Mouse (Mus musculus) hindbrain, embryonic 10.5 days (tissue): ENCODE data around the gene Gabarap. TPM values are rescaled to one million over a fixed set of nuclear protein-coding genes. Genes with fewer than 3 reads are reported as not detected.

ENCODE experiments used
- DNase-seq: peaks from one replicate; pipeline ENCODE4 v3.0.0-alpha.2; 2017; ENCODE audit warnings: low spot score
- H3K27ac ChIP-seq: fragments of 300-500 bp; sonication (generic); 2 replicates; pipeline ENCODE4 v1.5.1; 2016; ENCODE audit warnings: mild to moderate bottlenecking, moderate library complexity
- H3K27me3 ChIP-seq: fragments of 300-500 bp; sonication (generic); 2 replicates; pipeline ENCODE4 v1.6.1; 2016; ENCODE audit warnings: mild to moderate bottlenecking; ENCODE audit not compliant: poor library complexity, insufficient read depth, severe bottlenecking
- H3K36me3 ChIP-seq: fragments of 300-500 bp; sonication (generic); 2 replicates; pipeline ENCODE4 v1.6.1; 2016; ENCODE audit warnings: mild to moderate bottlenecking, moderate library complexity
- H3K4me1 ChIP-seq: fragments of 300-500 bp; sonication (generic); replicated peaks from 2 replicates; pipeline ENCODE4 v1.6.1; 2016; ENCODE audit warnings: mild to moderate bottlenecking
- H3K4me3 ChIP-seq: fragments of 300-500 bp; sonication (generic); 2 replicates; pipeline ENCODE4 v1.5.1; 2016; ENCODE audit warnings: mild to moderate bottlenecking, moderate library complexity
- H3K9me3 ChIP-seq: fragments of 300-500 bp; sonication (generic); 2 replicates; pipeline ENCODE4 v1.6.1; 2016; ENCODE audit warnings: mild to moderate bottlenecking, moderate library complexity
- WGBS: fragments of 180-500 bp; shearing (Covaris S2); methylation state at CpG from one replicate; pipeline ENCODE4 v1.1.7; 2016; 5-methylcytosine and 5-hydroxymethylcytosine counted together
- polyA plus RNA-seq: library from polyadenylated mRNA; unstranded; fragments of >200 nt; fragmentation: Nextera tagmentation; extraction: Ambion mirVana; gene quantifications from 2 replicates; pipeline ENCODE4 v1.2.1, GENCODE M21; 2016

Gene Gabarap
- polyA plus RNA-seq, 1 experiment from 2014 or later = 580 TPM

DNA sequence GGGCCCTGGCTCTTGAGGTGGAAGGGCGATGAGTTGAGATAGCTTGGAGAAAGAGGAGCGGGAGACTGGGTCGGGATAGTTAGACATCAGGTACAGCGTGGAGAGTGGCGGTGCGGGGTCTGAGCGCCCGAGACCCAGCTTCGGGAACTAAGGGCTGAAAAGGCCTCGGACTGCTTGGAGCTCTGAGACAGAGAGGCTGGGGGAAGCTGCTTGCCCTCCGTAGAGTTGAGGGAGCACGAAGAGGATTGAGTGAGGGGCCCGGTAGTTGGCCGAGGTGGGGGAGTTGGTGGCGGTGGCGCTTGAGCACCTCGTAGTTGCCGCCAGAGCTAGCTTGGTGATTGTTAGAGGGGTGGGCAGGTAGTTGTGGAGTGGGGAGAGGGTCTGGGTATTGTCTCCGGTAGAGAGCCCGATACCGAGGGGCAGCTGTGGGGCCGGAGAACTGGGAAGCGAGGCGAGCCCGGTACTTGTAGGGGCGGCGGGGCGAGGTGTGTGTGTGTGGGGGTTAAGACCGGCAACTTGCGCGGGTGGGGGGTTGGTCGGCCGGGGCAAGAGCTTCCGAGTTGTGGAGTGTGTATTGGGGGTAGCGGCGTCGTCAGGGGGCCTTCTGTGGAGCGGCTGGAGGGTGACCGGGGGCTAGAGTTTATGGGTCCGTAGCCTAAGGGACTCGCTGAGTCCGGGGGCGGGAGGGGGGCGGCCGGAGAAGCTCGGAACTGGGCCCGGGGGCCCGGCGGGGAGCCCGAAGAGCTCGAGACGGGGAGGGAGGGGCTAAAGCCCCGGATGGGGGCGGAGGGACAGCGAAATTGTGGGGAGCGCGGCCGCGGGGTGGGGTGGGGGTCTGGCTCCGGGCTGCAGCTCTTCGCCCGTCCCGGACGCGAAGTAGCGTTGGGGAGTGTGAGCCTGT, 5.5 kb downstream of the Gabarap start:
- Histone ChIP-seq H3K9me3 (no peaks in the 10 kb centered on the region), H3K4me3 (peak overlapping the region; percentile 99), H3K27me3 (no peaks in the 10 kb centered on the region), H3K4me1 (peaks cover 55% of the 10 kb centered on the region), H3K27ac (peak overlapping the region; percentile 98), H3K36me3 (peaks cover 47% of the 10 kb centered on the region)
- peak; percentile 52 for DNase-seq
- WGBS = 1% methylated on average over 65 of the region's 66 CpGs

DNA sequence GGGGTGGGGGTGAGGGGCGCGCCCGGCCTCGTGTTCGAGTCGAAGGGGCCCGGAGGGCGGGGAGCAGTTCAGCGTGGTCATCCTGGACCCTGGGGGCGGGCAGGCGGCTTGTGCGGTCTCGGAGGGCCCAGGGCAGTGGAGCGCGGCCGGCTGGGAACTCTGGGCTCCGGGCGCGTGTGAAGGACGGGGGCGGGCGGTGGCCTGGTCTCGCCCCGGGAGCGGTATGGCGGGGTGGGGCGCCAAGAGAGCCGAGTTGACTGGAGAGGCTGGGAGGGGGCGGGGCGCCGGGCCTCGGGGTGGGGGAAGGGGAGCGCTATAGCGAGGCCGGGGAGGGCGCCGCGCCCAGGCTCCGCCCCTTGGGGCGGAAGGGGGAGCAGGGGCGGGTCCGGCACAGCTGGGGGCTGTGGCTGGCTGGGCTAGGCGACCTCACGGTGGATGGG, 6.1 kb downstream of the Gabarap start:
- Histone ChIP-seq H3K36me3 (peaks cover 51% of the 10 kb centered on the region), H3K9me3 (no peaks in the 10 kb centered on the region), H3K4me3 (peak overlapping the region; percentile 99), H3K27ac (peak overlapping the region; percentile 98), H3K27me3 (no peaks in the 10 kb centered on the region), H3K4me1 (peaks cover 60% of the 10 kb centered on the region)
- WGBS = 2% methylated on average over 44 of the region's 44 CpGs
- peak; percentile 89 for DNase-seq

DNA sequence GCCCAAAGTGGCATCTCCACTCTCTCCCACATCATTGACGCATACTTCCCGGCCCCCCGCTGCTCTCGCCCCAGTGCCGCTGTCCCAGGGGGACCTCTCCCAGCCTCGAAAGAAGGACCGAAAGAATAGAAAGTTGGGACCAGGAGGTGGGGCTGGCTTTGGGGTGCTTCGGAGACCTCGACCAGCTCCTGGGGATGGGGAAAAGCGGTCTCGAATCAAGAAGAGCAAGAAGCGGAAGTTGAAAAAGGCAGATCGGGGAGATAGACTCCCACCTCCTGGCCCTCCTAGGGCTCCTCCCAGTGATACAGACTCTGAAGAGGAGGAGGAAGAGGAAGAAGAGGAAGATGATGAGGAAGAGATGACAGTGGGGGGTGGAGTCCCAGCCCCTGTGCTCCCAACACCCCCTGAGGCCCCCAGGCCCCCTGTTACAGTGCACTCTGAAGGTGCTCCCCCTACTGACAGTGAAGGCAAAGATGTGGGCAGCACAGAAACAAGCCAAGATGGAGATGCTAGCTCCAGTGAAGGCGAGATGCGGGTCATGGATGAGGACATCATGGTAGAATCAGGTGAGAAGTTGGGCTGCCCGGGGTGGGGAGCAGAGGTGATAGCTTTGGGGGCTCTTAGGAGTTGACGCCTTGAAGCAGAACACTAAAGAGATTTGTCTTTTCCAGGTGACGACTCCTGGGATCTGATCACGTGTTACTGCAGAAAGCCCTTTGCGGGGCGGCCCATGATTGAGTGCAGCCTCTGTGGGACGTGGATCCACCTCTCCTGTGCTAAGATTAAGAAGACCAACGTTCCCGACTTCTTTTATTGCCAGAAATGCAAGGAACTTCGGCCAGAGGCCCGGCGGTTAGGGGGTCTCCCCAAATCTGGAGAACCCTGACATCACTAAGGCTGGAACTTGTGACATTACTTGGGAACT, 7.9 kb downstream of the Gabarap start:
- Histone ChIP-seq H3K4me3 (peak overlapping the region; percentile 99), H3K27ac (no peak overlapping the region), H3K4me1 (peaks cover 67% of the 10 kb centered on the region), H3K27me3 (no peaks in the 10 kb centered on the region), H3K36me3 (peaks cover 49% of the 10 kb centered on the region), H3K9me3 (no peaks in the 10 kb centered on the region)
- WGBS = 94% methylated on average over 27 of the region's 27 CpGs
- DNase-seq = no peak

DNA sequence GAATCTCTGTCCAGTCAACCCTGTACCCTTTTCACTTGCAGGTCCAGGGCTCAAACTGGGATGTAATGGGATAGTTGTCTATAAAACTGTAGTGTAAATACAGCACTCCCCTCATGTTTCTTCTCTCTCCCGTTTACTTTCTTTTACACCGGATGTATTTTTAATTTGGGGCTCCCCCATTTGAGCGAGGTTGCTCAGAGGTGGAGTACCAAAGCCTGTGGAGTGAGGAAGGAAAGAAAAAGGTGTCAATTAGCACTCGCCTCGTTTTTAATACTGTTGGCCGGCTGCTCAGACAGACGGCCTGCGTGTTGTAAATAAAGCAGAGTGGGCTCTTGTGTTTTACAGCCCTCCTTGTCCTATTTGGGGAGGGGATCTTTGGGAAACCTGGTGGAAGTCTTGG, 8.7 kb downstream of the Gabarap start:
- Histone ChIP-seq H3K4me3 (peak overlapping the region; percentile 99), H3K27me3 (no peaks in the 10 kb centered on the region), H3K27ac (peak overlapping the region; percentile 95; the same call in 1 of the 2 replicates), H3K4me1 (peaks cover 59% of the 10 kb centered on the region), H3K36me3 (peaks cover 46% of the 10 kb centered on the region), H3K9me3 (no peaks in the 10 kb centered on the region)
- no peak for DNase-seq
- 88% methylated on average over 8 of the region's 8 CpGs for WGBS

DNA sequence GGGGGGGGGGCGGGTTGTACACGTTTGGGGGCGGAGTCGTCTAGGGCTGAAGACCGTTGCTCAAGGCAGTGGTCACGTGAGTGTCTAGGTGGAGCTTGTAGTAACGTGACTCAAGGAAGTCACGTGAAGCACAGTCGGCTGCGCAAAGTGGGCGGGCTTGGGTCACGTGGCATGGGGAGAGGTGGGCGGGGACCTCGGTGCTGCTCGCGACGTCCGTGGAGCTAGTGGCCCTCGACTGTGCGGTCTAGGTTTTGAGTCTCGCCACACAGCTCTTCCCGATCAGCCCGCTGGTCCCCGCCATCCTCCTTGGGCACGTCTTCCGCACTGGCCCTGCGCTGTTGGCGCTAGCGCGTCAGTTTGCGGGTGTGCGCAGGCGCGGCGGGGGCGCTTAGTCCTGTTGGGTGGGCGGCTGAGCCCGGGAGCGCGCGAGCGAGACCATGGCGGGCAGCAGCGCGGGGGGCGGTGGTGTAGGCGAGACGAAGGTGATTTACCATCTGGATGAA, 9.5 kb downstream of the Gabarap start, which contains the start of gene Dvl2:
Gene Dvl2 (plus strand): TSS at position 200 of the 503 bp plus-strand sequence.
- Histone ChIP-seq H3K36me3 (peaks cover 52% of the 10 kb centered on the region), H3K4me3 (peak within 1 kb of the TSS; percentile 99), H3K27me3 (no peaks in the 10 kb centered on the region), H3K27ac (peak within 1 kb of the TSS; percentile 95), H3K9me3 (no peaks in the 10 kb centered on the region), H3K4me1 (peaks cover 59% of the 10 kb centered on the region)
- peak; percentile 95 for DNase-seq
- WGBS = under 1% methylated on average over 48 of the region's 48 CpGs

DNA sequence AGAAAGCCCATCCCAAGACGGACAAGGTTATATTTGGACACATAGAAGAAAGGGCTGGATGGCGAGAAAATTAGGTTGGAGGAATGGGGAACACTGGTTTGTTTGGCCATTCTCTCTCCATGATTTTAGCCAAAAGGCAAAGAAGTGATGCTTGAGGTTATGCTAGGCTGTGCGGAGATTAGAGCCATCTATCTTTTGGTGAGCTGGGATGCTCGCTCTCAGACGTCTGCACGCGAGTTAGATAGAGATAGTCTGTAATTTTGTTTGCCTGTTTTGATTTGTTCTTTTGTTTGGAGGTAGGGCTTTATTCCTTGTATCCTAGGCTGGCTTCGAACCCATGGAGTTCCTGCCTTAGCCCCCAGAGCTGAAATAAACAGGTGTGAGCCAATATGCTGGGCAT, 10.2 kb downstream of the Gabarap start:
- 15% methylated on average over 8 of the region's 8 CpGs for WGBS
- Histone ChIP-seq H3K36me3 (peaks cover 59% of the 10 kb centered on the region), H3K4me1 (peaks cover 60% of the 10 kb centered on the region), H3K27ac (peak overlapping the region; percentile 95), H3K27me3 (no peaks in the 10 kb centered on the region), H3K4me3 (peak overlapping the region; percentile 99), H3K9me3 (no peaks in the 10 kb centered on the region)
- no peak for DNase-seq

DNA sequence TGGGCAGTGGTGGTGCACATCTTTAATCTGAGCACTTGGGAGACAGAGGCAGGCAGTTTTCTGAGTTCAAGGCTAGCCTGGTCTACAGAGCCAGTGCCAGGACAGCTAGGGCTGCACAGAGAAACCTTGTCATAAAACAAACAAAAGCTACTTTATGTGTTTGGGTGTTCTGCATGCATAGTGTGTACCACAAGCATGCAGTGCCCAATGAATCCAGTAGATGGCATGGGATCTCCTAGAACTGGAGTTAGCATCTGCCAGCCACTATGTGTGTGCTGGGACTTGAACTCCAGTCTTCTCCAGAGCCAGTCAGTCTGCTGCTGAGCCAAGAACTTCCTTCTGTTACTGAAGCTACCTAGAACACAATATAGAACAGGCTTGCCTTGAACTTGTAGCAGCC, 10.9 kb downstream of the Gabarap start:
- DNase-seq = peak; percentile 57
- peak overlapping the region; percentile 99 for H3K4me3 ChIP-seq
- H3K27me3 ChIP-seq = no peaks in the 10 kb centered on the region
- peaks cover 66% of the 10 kb centered on the region for H3K36me3 ChIP-seq
- no peak overlapping the region for H3K27ac ChIP-seq
- peaks cover 57% of the 10 kb centered on the region for H3K4me1 ChIP-seq
- no peaks in the 10 kb centered on the region for H3K9me3 ChIP-seq

DNA sequence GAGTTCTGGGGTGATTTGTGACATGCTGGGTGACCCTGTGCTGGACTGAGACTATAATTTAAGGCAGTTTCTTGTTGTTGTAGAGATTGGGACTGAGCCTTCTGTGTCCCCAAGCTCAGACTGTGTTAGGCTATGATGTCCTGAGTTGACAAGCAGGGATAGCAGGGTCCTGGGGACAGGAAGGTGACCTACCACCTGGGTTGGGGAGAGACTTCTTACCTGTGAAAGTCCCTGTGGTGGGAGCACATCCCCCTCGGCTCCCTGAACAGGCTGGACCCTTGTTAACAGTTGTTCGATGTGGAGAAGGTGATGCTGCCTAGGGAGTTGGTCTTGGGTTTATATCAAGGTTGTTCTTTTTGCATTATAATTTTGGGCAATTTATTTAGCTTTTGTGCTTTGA, 11.5 kb downstream of the Gabarap start:
- Histone ChIP-seq H3K27me3 (no peaks in the 10 kb centered on the region), H3K4me3 (peak overlapping the region; percentile 99), H3K36me3 (peaks cover 72% of the 10 kb centered on the region), H3K4me1 (peaks cover 51% of the 10 kb centered on the region), H3K27ac (no peak overlapping the region), H3K9me3 (no peaks in the 10 kb centered on the region)
- 93% methylated on average over 2 of the region's 2 CpGs for WGBS
- DNase-seq = no peak

DNA sequence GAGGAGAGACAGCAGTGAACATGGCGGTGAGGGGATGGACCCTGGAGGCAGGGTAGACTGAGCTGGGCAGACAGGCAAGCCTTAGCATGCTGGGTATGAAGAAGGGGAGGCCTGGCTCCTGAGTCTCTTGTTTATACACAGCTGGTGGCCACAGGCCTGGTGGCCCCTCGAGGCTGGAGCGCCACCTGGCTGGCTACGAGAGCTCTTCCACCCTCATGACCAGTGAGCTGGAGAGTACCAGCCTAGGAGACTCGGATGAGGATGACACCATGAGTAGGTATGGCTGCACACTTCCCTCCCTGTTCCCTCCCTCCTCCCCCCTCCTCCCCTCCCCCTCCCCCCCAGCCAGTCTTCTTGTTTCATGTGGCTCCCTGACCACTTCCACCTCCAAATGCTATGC, 14.6 kb downstream of the Gabarap start:
- Histone ChIP-seq H3K27me3 (no peaks in the 10 kb centered on the region), H3K4me1 (peaks cover 31% of the 10 kb centered on the region), H3K36me3 (peaks cover 75% of the 10 kb centered on the region), H3K9me3 (no peaks in the 10 kb centered on the region), H3K4me3 (peak overlapping the region; percentile 3; the same call in 1 of the 2 replicates), H3K27ac (no peak overlapping the region)
- WGBS = 56% methylated on average over 5 of the region's 5 CpGs
- no peak for DNase-seq

DNA sequence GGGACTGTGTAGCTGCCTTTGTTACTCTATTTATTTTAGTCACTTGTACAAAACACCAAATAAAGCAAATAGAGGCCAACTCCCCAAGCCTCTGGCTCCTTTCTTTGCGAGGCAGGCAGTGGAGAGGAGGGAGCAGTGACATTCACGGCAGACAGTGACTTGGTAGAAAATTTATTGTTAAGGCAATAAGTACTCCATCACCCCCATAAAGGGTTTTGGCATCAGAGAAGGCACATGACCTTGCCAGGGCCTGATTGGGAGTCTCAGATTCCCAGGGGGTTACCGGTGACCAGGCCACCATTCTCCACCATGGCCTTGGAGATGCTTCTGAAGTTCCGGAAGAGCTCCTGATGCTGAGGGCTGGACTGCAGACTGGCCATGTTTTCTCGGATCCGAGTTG, 19.1 kb downstream of the Gabarap start:
- Histone ChIP-seq H3K27me3 (no peaks in the 10 kb centered on the region), H3K9me3 (no peaks in the 10 kb centered on the region), H3K4me3 (no peak overlapping the region), H3K36me3 (peaks cover 94% of the 10 kb centered on the region), H3K27ac (no peak overlapping the region), H3K4me1 (peaks cover 23% of the 10 kb centered on the region)
- 91% methylated on average over 6 of the region's 6 CpGs for WGBS
- DNase-seq = no peak

DNA sequence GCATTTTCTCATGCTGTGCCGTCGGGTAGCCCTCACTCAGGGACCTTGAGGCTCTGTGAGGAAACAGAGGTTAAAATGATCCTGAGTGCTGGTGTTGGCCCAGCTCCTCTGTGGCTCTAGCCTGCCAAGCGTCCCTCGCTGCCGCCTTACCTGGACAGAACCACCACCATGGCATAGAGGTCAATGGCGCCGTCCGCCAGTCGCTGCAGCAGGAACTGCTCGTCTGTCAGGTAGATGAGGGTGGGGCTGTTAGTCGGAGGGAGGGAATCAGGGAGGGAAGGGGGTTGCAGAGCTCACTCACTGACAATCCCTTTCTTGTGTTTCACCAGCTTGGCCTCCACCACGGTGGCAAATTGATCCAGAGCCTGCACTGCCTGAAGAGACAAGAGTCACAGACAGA, 19.6 kb downstream of the Gabarap start:
- Histone ChIP-seq H3K36me3 (peaks cover 89% of the 10 kb centered on the region), H3K9me3 (no peaks in the 10 kb centered on the region), H3K4me1 (peaks cover 23% of the 10 kb centered on the region), H3K4me3 (no peak overlapping the region), H3K27me3 (no peaks in the 10 kb centered on the region), H3K27ac (no peak overlapping the region)
- 87% methylated on average over 12 of the region's 12 CpGs for WGBS
- no peak for DNase-seq

DNA sequence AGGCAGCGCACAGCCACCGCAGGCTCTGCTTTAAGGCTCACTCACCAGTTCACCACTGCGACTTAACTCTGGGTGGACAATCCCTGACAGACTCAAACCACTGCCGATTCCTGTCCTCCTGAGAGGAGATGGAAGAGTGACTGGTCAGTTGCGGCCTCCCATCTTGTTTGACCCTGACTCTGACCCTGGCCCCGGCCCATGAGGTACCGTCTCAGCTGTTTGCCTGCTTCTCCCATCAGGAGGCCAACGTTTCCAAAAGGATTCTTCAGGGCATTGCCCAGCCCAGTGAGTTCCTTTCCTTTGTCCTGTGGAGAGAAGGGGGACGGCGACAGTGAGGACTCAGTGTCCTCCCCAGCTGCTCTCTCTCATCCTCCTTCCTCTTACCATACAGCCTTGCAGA, 20.0 kb downstream of the Gabarap start:
- 79% methylated on average over 10 of the region's 10 CpGs for WGBS

More for the DNA sequence above, 20.0 kb downstream of the Gabarap start:
- H3K27ac ChIP-seq = no peak overlapping the region
- H3K4me1 ChIP-seq = peaks cover 25% of the 10 kb centered on the region
- no peak overlapping the region for H3K4me3 ChIP-seq
- peaks cover 85% of the 10 kb centered on the region for H3K36me3 ChIP-seq
- no peaks in the 10 kb centered on the region for H3K27me3 ChIP-seq
- DNase-seq = no peak
- no peaks in the 10 kb centered on the region for H3K9me3 ChIP-seq
